Mouse (Mus musculus) CH12.LX (cell line): ENCODE results near the gene Hsd11b2. TPM values are rescaled to one million over a fixed set of nuclear protein-coding genes. Genes with fewer than 3 reads are reported as not detected.

Experiments used
- DNase-seq: peaks from one replicate; pipeline ENCODE4 v3.0.0-alpha.2; 2013; ENCODE audit errors: extremely low read depth
- H3K27ac ChIP-seq: 2 replicates; pipeline ENCODE4 v1.5.1; 2012; ENCODE audit warnings: low read depth, mild to moderate bottlenecking, control low read depth, moderate library complexity; ENCODE audit not compliant: insufficient read depth
- H3K27me3 ChIP-seq: replicated peaks from 2 replicates; pipeline ENCODE3; 2012; ENCODE audit warnings: inconsistent platforms
- H3K36me3 ChIP-seq, 2 experiments: replicated peaks in 1 of 2; 2 replicates each; pipeline versions ENCODE3 to v1.6.1; 2012; ENCODE audit warnings: inconsistent platforms in 1 of 2, low read length in 1 of 2, mild to moderate bottlenecking in 1 of 2, mixed read lengths in 1 of 2, moderate library complexity in 1 of 2; ENCODE audit not compliant: control insufficient read depth in 1 of 2, insufficient read depth in 1 of 2
- H3K4me1 ChIP-seq, 2 experiments: 2 replicates each; pipeline ENCODE4 v1.6.1; 2012; ENCODE audit warnings: inconsistent platforms in 1 of 2, moderate library complexity in 1 of 2; ENCODE audit not compliant: insufficient read depth in 2 of 2, control insufficient read depth in 1 of 2
- H3K4me2 ChIP-seq: 2 replicates; pipeline ENCODE4 v1.6.1; 2012; ENCODE audit warnings: low read depth, mild to moderate bottlenecking, control low read depth; ENCODE audit not compliant: poor library complexity, insufficient read depth, severe bottlenecking
- H3K4me3 ChIP-seq, 3 experiments: fragments of 150-350 bp in 1 of 3; sonication (generic) in 1 of 3; replicated peaks in 1 of 3; 2 replicates each; pipeline versions ENCODE3 to v1.5.1; 2011 to 2012; ENCODE audit warnings: low read depth in 2 of 3, low read length in 2 of 3, mild to moderate bottlenecking in 2 of 3, moderate library complexity in 2 of 3, control low read depth in 1 of 3, improper control_type of control experiment in 1 of 3, inconsistent platforms in 1 of 3, mixed read lengths in 1 of 3; ENCODE audit not compliant: poor library complexity in 1 of 3
- H3K79me2 ChIP-seq: replicated peaks from 2 replicates; pipeline ENCODE4 v1.6.1; 2012; ENCODE audit warnings: mild to moderate bottlenecking, moderate library complexity; ENCODE audit not compliant: control insufficient read depth, poor library complexity, insufficient read depth, severe bottlenecking; ENCODE audit errors: extremely low read depth
- H3K9ac ChIP-seq: 2 replicates; pipeline ENCODE4 v1.6.1; 2012; ENCODE audit warnings: low read depth, mild to moderate bottlenecking, control low read depth, moderate library complexity; ENCODE audit not compliant: insufficient read depth
- H3K9me3 ChIP-seq: replicated peaks from 2 replicates; pipeline ENCODE3; 2012; ENCODE audit warnings: low read length, inconsistent platforms, mixed read lengths
- CHD1 ChIP-seq: IDR thresholded peaks from 2 replicates; pipeline ENCODE4 v1.6.1; 2012; ENCODE audit warnings: low read depth, low read length, improper control_type of control experiment, inconsistent platforms
- CTCF ChIP-seq, 2 experiments: IDR thresholded peaks in 1 of 2; conservative IDR thresholded peaks in 1 of 2; 2 replicates each; pipeline ENCODE4 v1.5.1; 2011 to 2012; ENCODE audit warnings: low read depth in 2 of 2, low read length in 2 of 2, improper control_type of control experiment in 1 of 2, inconsistent platforms in 1 of 2, mild to moderate bottlenecking in 1 of 2, moderate library complexity in 1 of 2
- ETS1 ChIP-seq: conservative IDR thresholded peaks from 2 replicates; pipeline ENCODE4 v1.6.1; 2012; ENCODE audit warnings: low read depth, mild to moderate bottlenecking, inconsistent platforms, low read length, improper control_type of control experiment, moderate library complexity
- JUN ChIP-seq: IDR thresholded peaks from 2 replicates; pipeline ENCODE4 v1.6.1; 2011; ENCODE audit warnings: low read depth, mild to moderate bottlenecking, low read length, improper control_type of control experiment, moderate library complexity; ENCODE audit not compliant: insufficient read depth
- MEF2A ChIP-seq: IDR thresholded peaks from 2 replicates; pipeline ENCODE4 v1.6.1; 2014; ENCODE audit warnings: low read depth, mild to moderate bottlenecking, inconsistent platforms, low read length, improper control_type of control experiment, borderline replicate concordance
- MYC ChIP-seq: IDR thresholded peaks from 2 replicates; pipeline ENCODE4 v1.6.1; 2011; ENCODE audit warnings: low read depth, mild to moderate bottlenecking, improper control_type of control experiment, low read length
- NELFE ChIP-seq: IDR thresholded peaks from 2 replicates; pipeline ENCODE4 v1.6.1; 2011; ENCODE audit warnings: low read depth, low read length, improper control_type of control experiment
- NRF1 ChIP-seq: IDR thresholded peaks from 2 replicates; pipeline ENCODE4 v1.6.1; 2014; ENCODE audit warnings: low read depth, mild to moderate bottlenecking, inconsistent platforms, low read length, improper control_type of control experiment, moderate library complexity
- SIN3A ChIP-seq: IDR thresholded peaks from 2 replicates; pipeline ENCODE4 v1.6.1; 2012; ENCODE audit warnings: low read length, improper control_type of control experiment, inconsistent platforms
- TBP ChIP-seq: conservative IDR thresholded peaks from 2 replicates; pipeline ENCODE4 v1.6.1; 2011; ENCODE audit warnings: low read depth, low read length, improper control_type of control experiment
- USF1 ChIP-seq: IDR thresholded peaks from 2 replicates; pipeline ENCODE4 v1.6.1; 2014; ENCODE audit warnings: low read depth, mild to moderate bottlenecking, inconsistent platforms, low read length, improper control_type of control experiment
- USF2 ChIP-seq: conservative IDR thresholded peaks from 2 replicates; pipeline ENCODE4 v1.6.1; 2011; ENCODE audit warnings: low read depth, low read length, improper control_type of control experiment
- ZC3H11A ChIP-seq: IDR thresholded peaks from 2 replicates; pipeline ENCODE4 v1.6.1; 2012; ENCODE audit warnings: low read depth, mild to moderate bottlenecking, inconsistent platforms, low read length, improper control_type of control experiment
- ZKSCAN1 ChIP-seq: IDR thresholded peaks from 2 replicates; pipeline ENCODE4 v1.6.1; 2012; ENCODE audit warnings: low read depth, inconsistent platforms, low read length, improper control_type of control experiment, borderline replicate concordance
- ZMIZ1 ChIP-seq: IDR thresholded peaks from 2 replicates; pipeline ENCODE4 v1.6.1; 2012; ENCODE audit warnings: low read depth, mild to moderate bottlenecking, inconsistent platforms, low read length, improper control_type of control experiment
- ZNF384 ChIP-seq: IDR thresholded peaks from 2 replicates; pipeline ENCODE4 v1.6.1; 2012; ENCODE audit warnings: low read depth, low read length, improper control_type of control experiment, inconsistent platforms
- dilution Hi-C: fragments of 300-500 bp; cut with MboI; formaldehyde crosslinking; loops from 2 replicates; pipeline ENCODE4 v1.14.3; 2020; ENCODE audit warnings: low sequenced_read_pairs; ENCODE audit not compliant: extremely low pct_unique_long_range_greater_than_20kb, extremely low pct_ligation_motif_present
- in situ Hi-C: fragments of 300-500 bp; cut with MboI; formaldehyde crosslinking; loops from 3 replicates; pipeline ENCODE4 v1.14.3; 2019; ENCODE audit warnings: low sequenced_read_pairs, low pct_ligation_motif_present, low pct_unique_long_range_greater_than_20kb, mixed read lengths
- polyA plus RNA-seq: library from polyadenylated mRNA; unstranded; fragments of >175 nt; gene quantifications from 2 replicates; pipeline ENCODE4 v1.2.1, GENCODE M21; 2012; ENCODE audit warnings: low read depth; ENCODE audit not compliant: insufficient read length
- total RNA-seq, 2 experiments: library from RNA; depleted of rRNA; stranded (reverse); fragments of 300-350 nt in 1 of 2; fragments of >200 nt in 1 of 2; gene quantifications; 2 replicates each; pipeline ENCODE4 v1.2.3; 2012 to 2014

Gene Hsd11b2
- total and polyA plus RNA-seq, 3 experiments: not detected

DNA sequence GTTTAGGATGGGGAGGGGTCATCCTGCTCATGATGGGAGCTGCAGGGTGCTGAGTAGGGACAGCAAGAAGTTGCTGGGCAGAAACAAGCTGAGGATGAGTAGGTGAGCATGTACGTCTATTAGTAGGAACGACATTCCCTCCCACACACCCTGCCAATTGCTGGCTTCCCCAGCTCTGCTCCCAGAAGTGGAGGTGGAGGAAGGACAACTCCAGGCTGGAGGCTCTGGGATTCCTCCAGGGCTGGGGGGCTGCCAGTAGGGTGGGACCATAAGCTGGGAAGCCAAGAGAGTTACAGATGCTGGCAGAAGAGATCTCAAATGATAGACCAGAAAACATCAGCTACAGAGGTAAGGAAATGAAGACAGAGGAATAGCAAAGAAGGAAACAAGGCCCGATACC, 18.0 kb downstream of the Hsd11b2 start:
- H3K9me3 ChIP-seq: no peaks in the 10 kb centered on the region
- no peaks in the 10 kb centered on the region for H3K27me3 ChIP-seq
- H3K36me3 ChIP-seq: peaks cover 30 to 73% of the 10 kb centered on the region in 2 experiments
- H3K9ac ChIP-seq: no peak overlapping the region
- H3K4me2 ChIP-seq: no peak overlapping the region
- in situ Hi-C loops: no loop called here
- H3K4me3 ChIP-seq: no peak overlapping the region
- TF ChIP-seq MYC (no peak), JUN (no peak), MEF2A (no peak), TBP (no peak), NRF1 (no peak)
- H3K79me2 ChIP-seq: no peaks in the 10 kb centered on the region
- dilution Hi-C loops: no loop called here
- H3K27ac ChIP-seq: no peak overlapping the region
- H3K4me1 ChIP-seq: peaks cover 3 to 20% of the 10 kb centered on the region in 2 experiments; a peak in 3 of 4 replicates
- no peak for DNase-seq

DNA sequence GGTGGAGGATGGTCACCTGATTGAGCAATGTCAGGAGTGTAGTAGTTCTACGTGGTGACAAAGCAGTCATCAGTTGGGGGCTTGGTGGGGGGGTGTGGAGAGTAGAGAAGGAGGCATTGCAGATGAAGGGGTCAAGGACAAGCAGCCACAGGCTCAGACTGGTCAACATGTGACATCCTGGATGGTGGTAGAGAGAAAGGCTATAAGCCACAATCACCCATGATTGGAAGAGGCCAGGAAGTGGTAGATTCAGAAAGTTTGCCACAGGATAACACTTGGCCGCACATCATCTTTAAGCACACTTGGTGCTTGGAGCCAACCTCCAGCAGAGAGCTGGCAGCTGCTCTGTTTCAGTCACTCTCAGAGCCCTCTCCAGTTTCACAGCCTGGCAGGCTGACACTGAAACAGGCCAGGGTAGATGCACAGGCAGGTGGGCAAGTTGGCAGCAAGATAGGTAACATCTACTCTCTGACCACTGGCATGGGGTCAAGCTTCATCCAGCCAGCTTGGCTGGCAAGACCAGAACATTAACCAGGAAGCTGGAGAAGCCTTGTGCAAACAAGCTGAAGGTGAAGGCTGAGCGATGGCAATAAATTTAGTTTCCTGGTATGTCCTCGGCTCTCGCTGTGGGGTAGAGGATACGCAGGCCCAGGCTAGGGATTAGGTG, 18.6 kb downstream of the Hsd11b2 start:
- Histone ChIP-seq H3K4me2 (no peak overlapping the region), H3K36me3 (peaks cover 30 to 74% of the 10 kb centered on the region in 2 experiments), H3K79me2 (no peaks in the 10 kb centered on the region; the same call in 1 of the 2 replicates), H3K4me1 (peaks cover 3 to 20% of the 10 kb centered on the region in 2 experiments; a peak in 3 of 4 replicates), H3K4me3 (no peak overlapping the region), H3K9me3 (no peaks in the 10 kb centered on the region), H3K27ac (no peak overlapping the region), H3K9ac (no peak overlapping the region), H3K27me3 (no peaks in the 10 kb centered on the region)
- dilution Hi-C loops (no loop called here), in situ Hi-C loops (no loop called here)
- DNase-seq: no peak
- TF ChIP-seq USF1 (no peak), NELFE (no peak), SIN3A (no peak), TBP (no peak), ZMIZ1 (no peak), ZKSCAN1 (no peak), CHD1 (no peak)

DNA sequence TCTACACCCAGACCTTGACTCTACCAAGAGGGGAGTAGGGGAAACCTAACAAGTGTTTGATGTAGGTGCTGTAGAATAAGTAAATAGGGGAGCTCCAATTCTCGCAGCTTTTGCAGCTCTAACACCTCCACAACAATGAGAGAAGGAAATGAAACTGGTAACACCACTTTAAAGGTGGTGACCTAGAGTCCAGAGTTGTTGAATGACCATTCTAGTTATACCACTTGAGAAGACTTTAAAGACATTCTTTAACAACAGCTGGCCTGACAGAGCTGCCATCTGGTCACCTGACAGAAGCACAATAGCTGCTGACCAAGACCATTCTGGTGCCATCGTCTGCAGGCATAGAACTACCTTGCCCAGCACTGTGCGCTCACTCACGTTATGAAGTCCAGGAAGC, 20.4 kb downstream of the Hsd11b2 start:
- no peak for TF ChIP-seq NRF1
- no peak for TF ChIP-seq CTCF (conservative IDR thresholded peaks at IDR 0.05 in 1 of 2, IDR thresholded peaks at IDR 0.05 in 1 of 2; ENCODE audit: low read depth in 2 of 2, low read length in 2 of 2)
- TF ChIP-seq MYC: no peak
- no peak for TF ChIP-seq ETS1
- no peak for TF ChIP-seq MEF2A
- TF ChIP-seq USF2: no peak
- TF ChIP-seq ZNF384: no peak
- TF ChIP-seq CHD1: no peak
- no peak for TF ChIP-seq ZC3H11A
- Histone ChIP-seq H3K9me3 (no peaks in the 10 kb centered on the region), H3K4me2 (no peak overlapping the region), H3K27me3 (no peaks in the 10 kb centered on the region), H3K27ac (no peak overlapping the region), H3K79me2 (no peaks in the 10 kb centered on the region; the same call in 1 of the 2 replicates), H3K36me3 (peaks cover 30 to 61% of the 10 kb centered on the region in 2 experiments), H3K9ac (no peak overlapping the region), H3K4me1 (peaks cover 3 to 23% of the 10 kb centered on the region in 2 experiments; a peak in 3 of 4 replicates), H3K4me3 (no peak overlapping the region)
- dilution Hi-C loops (no loop called here), in situ Hi-C loops (no loop called here)
- no peak for DNase-seq
